Mouse (Mus musculus) ES-E14 (cell line): Measurements from ENCODE around the gene Tenm3. TPM values are rescaled to one million over a fixed set of nuclear protein-coding genes. Genes with fewer than 3 reads are reported as not detected.

ENCODE experiments used
- DNase-seq: peaks from one replicate; pipeline ENCODE4 v3.0.0-alpha.2; 2013; ENCODE audit warnings: low read depth, low spot score
- H3K27ac ChIP-seq: 2 replicates; pipeline ENCODE4 v1.5.1; 2012; ENCODE audit warnings: low read depth, mild to moderate bottlenecking, low read length, moderate library complexity, mixed read lengths; ENCODE audit not compliant: poor library complexity, insufficient read depth, severe bottlenecking
- H3K36me3 ChIP-seq: 2 replicates; pipeline ENCODE4 v1.6.1; 2012; ENCODE audit warnings: mild to moderate bottlenecking, low read length, moderate library complexity, mixed read lengths; ENCODE audit not compliant: control insufficient read depth, poor library complexity, insufficient read depth, severe bottlenecking
- H3K4me1 ChIP-seq, 2 experiments: fragments of 150-350 bp in 1 of 2; sonication (generic) in 1 of 2; 2 replicates each; pipeline ENCODE4 v1.6.1; 2012; ENCODE audit warnings: low read length in 2 of 2, mild to moderate bottlenecking in 1 of 2, mixed read lengths in 1 of 2; ENCODE audit not compliant: control insufficient read depth in 2 of 2, insufficient read depth in 2 of 2, poor library complexity in 1 of 2
- H3K4me3 ChIP-seq, 2 experiments: fragments of 150-350 bp in 1 of 2; sonication (generic) in 1 of 2; 2 replicates each; pipeline ENCODE4 v1.5.1; 2012; ENCODE audit warnings: low read length in 2 of 2, low read depth in 1 of 2, mild to moderate bottlenecking in 1 of 2, mixed read lengths in 1 of 2; ENCODE audit not compliant: insufficient read depth in 1 of 2, poor library complexity in 1 of 2, severe bottlenecking in 1 of 2
- H3K9ac ChIP-seq: 2 replicates; pipeline ENCODE4 v1.6.1; 2012; ENCODE audit warnings: low read depth, mild to moderate bottlenecking, low read length, mixed read lengths; ENCODE audit not compliant: poor library complexity, insufficient read depth, severe bottlenecking
- H3K9me3 ChIP-seq: fragments of 150-350 bp; sonication (generic); 2 replicates; pipeline ENCODE4 v1.6.1; 2012; ENCODE audit warnings: low read depth, mild to moderate bottlenecking, low read length; ENCODE audit not compliant: control insufficient read depth, insufficient read depth
- CHD2 ChIP-seq: IDR thresholded peaks from 2 replicates; pipeline ENCODE4 v1.6.1; 2014; ENCODE audit warnings: mild to moderate bottlenecking, low read depth, low read length, inconsistent platforms
- HCFC1 ChIP-seq: IDR thresholded peaks from 2 replicates; pipeline ENCODE4 v1.6.1; 2012; ENCODE audit warnings: low read length, inconsistent platforms, borderline replicate concordance; ENCODE audit not compliant: insufficient read depth
- MAFK ChIP-seq: IDR thresholded peaks from 2 replicates; pipeline ENCODE4 v1.6.1; 2014; ENCODE audit warnings: mild to moderate bottlenecking, low read depth, low read length, inconsistent platforms; ENCODE audit not compliant: insufficient read depth
- ZC3H11A ChIP-seq: IDR thresholded peaks from 2 replicates; pipeline ENCODE4 v1.6.1; 2012; ENCODE audit warnings: low read depth, mild to moderate bottlenecking, inconsistent platforms, low read length, borderline replicate concordance
- ZNF384 ChIP-seq: IDR thresholded peaks from 2 replicates; pipeline ENCODE4 v1.6.1; 2012; ENCODE audit warnings: low read depth, low read length, inconsistent platforms
- in situ Hi-C, 2 experiments: fragments of 600-800 bp; cut with MboI; formaldehyde crosslinking; loops; one replicate each; pipeline ENCODE4 v1.15.1; 2025; ENCODE audit warnings: low sequenced_read_pairs in 2 of 2, inconsistent platforms in 1 of 2; ENCODE audit not compliant: unreplicated experiment in 2 of 2
- total RNA-seq: library from RNA; depleted of rRNA; stranded (reverse); fragments of 300-350 nt; gene quantifications from 2 replicates; pipeline ENCODE4 v1.2.3, GENCODE M21; 2012

Tenm3 gene
- total RNA-seq, 1 experiment = 33.5 TPM

- Histone ChIP-seq H3K4me3 (peak overlapping the region in 1 of 2 experiments; percentile 57; a peak in 2 of 4 replicates), H3K27ac (no peak overlapping the region), H3K36me3 (peaks cover 10% of the 10 kb centered on the region; the same call in 1 of the 2 replicates), H3K4me1 (no peaks in the 10 kb centered on the region), H3K9ac (no peak overlapping the region), H3K9me3 (no peaks in the 10 kb centered on the region)
- no peak for TF ChIP-seq ZC3H11A
- no peak for TF ChIP-seq MAFK
- TF ChIP-seq CHD2 = no peak
- TF ChIP-seq ZNF384 = no peak
- TF ChIP-seq HCFC1 = no peak
- in situ Hi-C loops = no loop called here
- DNase-seq = no peak
Measured at GRCm38 (mm10) chr8:48275066-48275465, 568.7 kb downstream of the Tenm3 start.

DNA sequence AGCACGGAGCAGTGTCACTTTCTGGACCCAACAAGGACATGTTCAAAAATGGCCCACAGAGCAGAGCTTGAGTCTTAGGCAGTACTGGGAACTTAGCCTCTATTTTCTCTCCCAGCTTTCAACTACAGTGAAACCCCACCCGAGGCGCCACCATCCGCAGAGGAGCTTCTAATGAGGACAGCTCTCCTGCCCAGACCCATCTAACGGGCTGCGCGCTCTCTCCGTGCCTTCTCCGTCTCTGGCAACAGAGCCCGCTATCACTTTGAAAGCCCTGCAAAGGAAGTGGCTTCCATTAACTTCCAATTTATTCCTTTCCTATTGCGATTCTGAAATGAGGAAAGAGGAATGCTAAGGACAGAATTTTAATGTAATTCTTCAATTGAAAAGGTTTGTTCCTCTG, 569.2 kb downstream of the Tenm3 start:
- no peak for DNase-seq
- peak overlapping the region in 1 of 2 experiments; percentile 57; a peak in 2 of 4 replicates for H3K4me3 ChIP-seq
- H3K9ac ChIP-seq = no peak overlapping the region
- peaks cover 10% of the 10 kb centered on the region; the same call in 1 of the 2 replicates for H3K36me3 ChIP-seq
- H3K4me1 ChIP-seq = no peaks in the 10 kb centered on the region
- H3K9me3 ChIP-seq = no peaks in the 10 kb centered on the region
- no peak overlapping the region for H3K27ac ChIP-seq
- in situ Hi-C loops = no loop called here
- TF ChIP-seq HCFC1 = no peak
- no peak for TF ChIP-seq MAFK
- TF ChIP-seq ZNF384 = no peak
- no peak for TF ChIP-seq ZC3H11A
- no peak for TF ChIP-seq CHD2

GRCm38 (mm10) chr8:48268638-48269037, 575.1 kb downstream of the Tenm3 start:
- TF ChIP-seq CHD2 (no peak), HCFC1 (no peak), ZC3H11A (no peak), MAFK (no peak), ZNF384 (no peak)
- Histone ChIP-seq H3K4me1 (no peaks in the 10 kb centered on the region), H3K27ac (no peak overlapping the region), H3K4me3 (no peak overlapping the region), H3K9ac (no peak overlapping the region), H3K36me3 (no peaks in the 10 kb centered on the region), H3K9me3 (no peaks in the 10 kb centered on the region)
- no peak for DNase-seq
- in situ Hi-C loops = no loop called here

- Histone ChIP-seq H3K9me3 (no peaks in the 10 kb centered on the region), H3K27ac (no peak overlapping the region), H3K9ac (no peak overlapping the region), H3K4me3 (no peak overlapping the region), H3K4me1 (no peaks in the 10 kb centered on the region), H3K36me3 (no peaks in the 10 kb centered on the region)
- in situ Hi-C loops = no loop called here
- TF ChIP-seq CHD2 (no peak), ZNF384 (no peak), ZC3H11A (no peak), HCFC1 (no peak), MAFK (no peak)
- no peak for DNase-seq
Measured at GRCm38 (mm10) chr8:48260265-48260664, 583.5 kb downstream of the Tenm3 start.

DNA sequence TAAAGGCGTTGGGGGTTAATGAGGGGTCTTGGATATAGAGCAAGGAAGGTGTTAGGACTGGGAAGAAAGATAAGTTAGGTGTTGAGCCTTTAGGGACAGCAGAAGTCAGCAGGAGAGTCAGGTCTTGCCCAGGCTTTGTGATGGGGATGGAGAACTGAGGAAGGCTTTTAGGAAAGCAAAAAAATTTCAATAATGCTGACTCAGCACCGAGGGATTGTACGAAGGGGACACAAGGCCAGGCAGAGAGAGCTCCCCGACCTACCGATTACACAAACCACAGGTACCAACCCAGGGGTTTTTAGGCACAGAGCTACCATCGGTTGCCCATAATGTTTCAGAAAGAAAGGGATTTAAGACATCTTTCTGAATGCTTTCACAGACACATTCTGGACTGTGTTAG, 583.9 kb downstream of the Tenm3 start:
- Histone ChIP-seq H3K27ac (no peak overlapping the region), H3K36me3 (no peaks in the 10 kb centered on the region), H3K4me3 (no peak overlapping the region), H3K9me3 (no peaks in the 10 kb centered on the region), H3K9ac (no peak overlapping the region), H3K4me1 (no peaks in the 10 kb centered on the region)
- in situ Hi-C loops = no loop called here
- TF ChIP-seq CHD2 (no peak), MAFK (peak; percentile 96)
- no peak for DNase-seq
